Mouse (Mus musculus): Measurements from ENCODE around the gene Polr1b. TPM values are rescaled to one million over a fixed set of nuclear protein-coding genes. Genes with fewer than 3 reads are reported as not detected.

Polr1b gene
- total RNA-seq, 4 experiments from 2014 or later: 9.6 to 11.5 (median 10.1) TPM

DNA sequence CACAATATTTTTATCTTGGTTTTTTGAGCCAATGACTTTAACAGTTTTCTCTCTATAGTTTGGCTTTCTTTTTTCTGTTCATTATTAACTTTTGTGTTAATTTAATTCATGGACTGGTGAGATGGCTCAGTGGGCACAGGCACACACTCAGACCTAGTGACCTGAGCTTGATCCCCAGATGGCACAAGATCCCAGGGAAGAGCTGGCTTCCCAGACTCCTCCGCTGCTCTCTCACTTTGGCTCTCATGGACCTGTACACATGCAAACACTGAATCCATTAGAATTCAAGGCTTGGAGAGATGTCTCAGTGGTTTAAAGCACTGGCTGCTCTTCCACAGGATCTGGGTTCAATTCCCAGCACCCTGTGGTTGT lies 15.6 kb downstream of the Polr1b start:
- no peak for DNase-seq (ENCODE audit: low spot score)

DNA sequence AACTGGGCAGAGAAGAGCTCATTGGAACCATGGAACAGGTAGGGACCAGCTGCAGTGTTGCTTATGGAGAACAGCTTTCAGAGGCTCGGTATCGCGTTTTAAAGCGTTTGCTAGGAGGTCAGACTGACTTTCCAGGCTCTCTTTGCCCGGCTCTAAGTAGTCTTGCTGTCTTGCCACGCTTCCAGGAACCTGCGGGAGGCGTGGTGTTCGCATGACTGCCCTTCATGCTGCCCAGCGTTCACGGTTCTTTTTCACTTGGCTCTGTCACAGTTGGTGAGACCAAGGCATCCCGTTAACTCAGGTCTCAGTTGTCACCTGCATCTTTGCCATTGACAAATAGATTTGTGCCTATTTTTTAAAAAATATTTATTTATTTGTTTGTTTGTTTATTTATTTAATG lies 17.3 kb downstream of the Polr1b start:
- no peak for DNase-seq (ENCODE audit: low spot score)

GRCm38 (mm10) chr2:129121986-129122385 lies 21.2 kb downstream of the Polr1b start:
- no peak for DNase-seq (ENCODE audit: low spot score)

GRCm38 (mm10) chr2:129129412-129129929 lies 28.7 kb downstream of the Polr1b start, which contains the start of gene Chchd5:
Gene Chchd5 (plus strand): TSS chr2:129129700.
- peak; percentile 95 for DNase-seq (ENCODE audit: low spot score)

DNA sequence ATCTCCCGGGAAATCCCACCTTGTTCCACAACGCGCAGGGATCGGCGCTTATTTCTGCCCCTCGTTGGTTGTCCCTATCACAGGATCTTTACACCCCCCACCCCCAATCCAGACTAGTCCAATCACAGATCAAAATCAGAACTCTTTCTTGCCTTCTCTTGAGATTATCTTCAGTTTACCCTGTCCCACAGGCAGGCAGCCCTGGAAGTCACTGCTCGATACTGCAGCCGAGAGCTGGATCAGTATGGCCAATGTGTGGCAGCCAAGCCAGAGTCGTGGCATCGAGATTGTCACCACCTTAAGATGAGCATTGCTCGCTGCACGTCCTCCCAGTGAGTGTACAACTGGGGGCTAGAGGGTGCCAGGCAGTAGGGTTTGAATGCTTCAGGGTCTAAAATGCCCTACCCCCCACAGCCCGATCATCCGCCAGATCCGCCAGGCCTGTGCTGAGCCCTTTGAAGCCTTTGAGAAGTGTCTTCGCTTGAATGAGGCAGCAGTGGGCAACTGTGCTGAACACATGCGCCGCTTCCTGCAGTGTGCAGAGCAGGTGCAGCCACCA lies 29.3 kb downstream of the Polr1b start:
- no peak for DNase-seq (ENCODE audit: low spot score)

DNA sequence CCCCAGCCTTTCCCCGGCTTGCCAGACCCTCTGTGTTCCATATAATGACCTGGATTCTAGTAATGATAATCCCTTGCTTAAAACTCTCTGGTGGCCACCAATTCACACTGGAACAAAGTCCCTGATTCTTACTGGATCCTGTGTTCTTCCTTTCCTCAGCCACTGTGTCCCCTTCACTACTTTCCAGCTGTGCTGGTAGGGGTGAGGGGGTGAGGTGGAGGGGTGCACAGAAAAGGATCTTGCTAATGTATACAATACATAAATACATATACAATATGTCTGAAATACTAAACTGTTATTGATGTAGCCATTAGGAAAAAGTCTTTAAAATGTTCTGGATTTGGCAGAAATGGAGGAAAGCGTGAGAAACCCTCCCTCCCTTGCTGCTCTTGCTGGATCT lies 30.0 kb downstream of the Polr1b start:
- no peak for DNase-seq (ENCODE audit: low spot score)

GRCm38 (mm10) chr2:129132231-129132630 lies 31.4 kb downstream of the Polr1b start:
- no peak for DNase-seq (ENCODE audit: low spot score)

DNA sequence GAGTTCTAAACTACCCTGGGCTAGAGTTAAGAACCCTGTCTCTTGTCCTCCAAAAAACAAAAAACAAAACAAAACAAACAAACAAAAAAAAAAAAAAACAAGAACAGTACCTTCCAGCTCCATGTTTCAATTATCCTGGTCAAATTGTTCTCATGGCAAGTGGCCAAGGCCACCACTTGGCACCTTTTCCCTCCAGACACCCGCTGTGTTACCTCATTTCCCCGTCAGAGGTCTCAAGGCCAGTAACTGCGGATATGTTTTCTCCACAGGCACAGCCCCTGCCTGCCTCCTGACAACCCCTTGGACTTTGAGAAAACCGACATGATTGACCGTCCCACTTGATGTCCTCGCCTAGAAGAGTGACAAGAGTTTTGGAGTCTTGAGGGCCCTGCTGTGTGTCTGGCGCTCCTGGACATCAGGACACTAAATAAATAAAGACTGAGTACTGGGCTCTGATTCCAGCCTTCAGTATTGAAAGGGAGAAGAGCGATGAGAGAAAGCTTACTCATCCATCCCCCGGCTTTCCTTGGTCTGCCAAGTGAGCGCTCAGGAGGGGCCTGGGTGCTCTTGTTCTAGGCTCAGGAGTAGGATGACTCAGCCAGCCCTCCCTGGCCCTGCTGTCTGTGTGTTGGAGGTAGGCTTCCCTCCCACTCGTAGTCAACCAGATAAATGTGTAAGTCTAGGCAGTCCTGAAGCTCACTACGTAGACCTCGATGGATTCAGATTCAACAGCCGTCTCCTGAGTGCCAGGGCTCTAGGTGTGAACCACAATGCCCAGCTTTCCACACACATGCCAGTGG lies 32.4 kb downstream of the Polr1b start:
- no peak for DNase-seq (ENCODE audit: low spot score)

DNA sequence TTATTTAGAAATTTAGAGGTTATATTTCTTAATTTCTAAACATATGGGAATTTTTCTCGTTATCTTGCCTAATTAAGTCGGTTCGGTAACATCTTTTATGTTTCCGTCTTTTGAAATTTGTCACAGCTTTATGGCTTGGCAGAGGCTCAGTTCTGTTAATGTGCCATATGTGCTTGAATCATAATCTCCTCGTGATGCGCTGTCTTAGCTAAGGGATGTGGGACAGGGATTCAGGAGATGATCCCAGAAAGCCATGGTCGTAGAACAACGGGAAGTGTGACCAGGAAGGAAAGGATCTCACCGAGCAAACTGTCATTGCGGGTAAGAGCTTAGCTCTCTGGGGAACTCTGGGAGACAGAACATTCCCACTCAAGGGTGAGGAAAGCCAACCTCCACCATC lies 39.1 kb downstream of the Polr1b start:
- DNase-seq (ENCODE audit: low spot score): no peak

DNA sequence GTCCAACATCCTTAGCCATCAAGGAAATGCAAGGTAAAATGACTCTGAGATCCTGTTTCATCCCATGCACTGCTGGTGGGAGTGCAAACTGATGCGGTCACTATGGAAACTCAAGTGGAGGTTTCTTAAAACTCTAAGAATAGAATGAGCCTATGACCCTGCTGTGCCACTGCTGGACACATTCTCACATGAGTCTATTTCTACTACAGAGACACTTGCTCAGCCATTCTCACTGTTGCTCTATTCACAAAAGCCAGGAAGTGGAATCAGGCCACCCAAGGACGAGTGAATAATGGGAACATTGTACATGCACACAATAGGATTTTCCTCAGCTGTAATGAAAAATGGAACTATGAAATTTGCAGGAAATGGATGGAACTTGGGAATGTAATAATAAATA lies 48.0 kb downstream of the Polr1b start:
- no peak for DNase-seq (ENCODE audit: low spot score)

DNA sequence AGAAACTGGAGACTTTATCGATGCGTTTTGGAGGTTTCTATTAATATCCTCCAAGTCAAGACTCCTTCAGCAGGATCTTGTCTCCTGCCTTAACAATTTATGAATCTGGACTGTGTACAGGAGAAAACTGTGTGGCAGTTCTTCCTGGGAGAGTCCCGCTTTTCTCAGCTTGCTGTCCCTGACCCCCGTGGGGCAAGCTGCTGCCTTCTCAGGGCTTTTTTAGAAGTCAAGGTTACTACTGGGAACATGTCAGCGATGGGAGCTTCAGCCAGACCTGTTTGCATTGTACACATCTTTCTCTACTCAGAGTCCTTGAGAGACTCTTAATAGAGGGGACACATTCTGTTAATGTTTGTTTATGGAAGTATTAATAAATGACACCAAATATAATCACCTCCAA lies 49.6 kb downstream of the Polr1b start:
- no peak for DNase-seq (ENCODE audit: low spot score)

DNA sequence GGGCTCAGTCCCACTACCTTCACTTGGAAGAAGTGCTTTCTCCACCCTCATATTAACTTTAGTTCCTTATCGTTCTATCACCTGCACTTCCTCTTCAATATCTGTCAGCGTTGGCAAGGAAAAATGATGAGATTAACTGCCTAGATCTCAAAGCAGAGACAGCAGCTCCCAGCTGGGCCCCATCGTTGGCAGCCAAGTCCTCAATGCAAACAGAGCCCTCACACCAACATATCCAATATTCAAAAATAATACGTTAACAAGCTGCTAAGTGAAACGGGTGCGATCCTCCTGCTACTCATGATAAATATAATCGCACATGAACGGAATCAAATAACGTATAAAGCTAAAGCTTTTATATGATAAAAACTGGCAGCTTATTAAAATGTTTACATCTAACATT lies 50.3 kb downstream of the Polr1b start:
- no peak for DNase-seq (ENCODE audit: low spot score)

GRCm38 (mm10) chr2:129152751-129153150 lies 52.0 kb downstream of the Polr1b start:
- no peak for DNase-seq (ENCODE audit: low spot score)

DNA sequence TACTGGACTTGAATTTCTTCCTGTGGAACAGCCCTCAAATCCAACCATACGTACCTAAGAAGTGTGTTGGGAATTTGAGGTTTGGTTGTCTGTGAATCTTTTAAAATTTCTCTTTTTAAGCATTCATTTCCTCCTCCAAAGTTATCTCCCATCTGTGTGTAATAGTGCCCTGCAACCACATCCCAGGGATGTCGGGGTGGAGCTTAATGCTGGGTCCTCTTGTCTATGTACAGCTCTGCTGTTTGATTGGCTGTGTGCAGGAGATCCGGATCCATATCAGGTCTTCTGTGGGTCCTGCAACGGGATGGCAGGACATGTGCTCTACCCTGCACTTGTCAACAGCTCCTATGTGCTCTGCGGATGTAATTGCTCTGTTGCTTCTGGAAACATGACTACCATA lies 64.0 kb downstream of the Polr1b start:
- no peak for DNase-seq (ENCODE audit: low spot score)

GRCm38 (mm10) chr2:129166466-129167463 lies 66.0 kb downstream of the Polr1b start:
- DNase-seq (ENCODE audit: low spot score): peak; percentile 31

DNA sequence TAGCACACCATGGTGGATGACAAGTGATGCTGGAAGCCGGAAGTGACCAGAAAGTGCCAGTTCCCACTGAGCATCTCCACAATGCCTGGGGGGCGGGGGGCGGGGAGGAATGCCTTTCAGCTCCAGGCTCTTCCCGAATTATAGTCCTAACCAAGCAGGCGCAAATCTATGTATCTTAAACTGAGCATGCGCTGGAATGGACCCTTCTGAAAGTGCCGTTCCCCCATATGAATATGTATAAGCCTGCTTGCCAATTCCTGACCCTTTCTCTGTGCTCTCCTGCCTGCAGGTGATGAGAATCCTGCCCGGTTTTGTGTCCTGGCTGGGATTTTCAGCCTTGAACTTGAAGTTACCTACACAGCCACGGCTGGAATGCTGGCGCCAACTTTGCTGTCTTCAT lies 72.6 kb downstream of the Polr1b start:
- no peak for DNase-seq (ENCODE audit: low spot score)

GRCm38 (mm10) chr2:129174474-129174873 lies 73.7 kb downstream of the Polr1b start:
- peak; percentile 57 for DNase-seq (ENCODE audit: low spot score)

- DNase-seq (ENCODE audit: low spot score): no peak
Observed at GRCm38 (mm10) chr2:129175636-129176035, 74.8 kb downstream of the Polr1b start.
